Mouse (Mus musculus): Measurements from ENCODE around the gene Awat2. TPM values are rescaled to one million over a fixed set of nuclear protein-coding genes. Genes with fewer than 3 reads are reported as not detected.
"Not testable (repeated sequence)": the region's sequence is repeated elsewhere in the genome, so short reads cannot be mapped to it uniquely, and the experiment has no call there.

Gene Awat2
- polyA plus RNA-seq (2015; fragmentation: Nextera tagmentation; extraction: Ambion mirVana) = not detected in 2 replicates

GRCm38 (mm10) chrX:100442617-100443016 is at the start of gene Awat2:
TSS of gene Awat2 (minus strand) at chrX:100442717.
- H3K4me2 ChIP-seq; H3K27me3 ChIP-seq (replicated peaks); H3K9me3 ChIP-seq; H3K4me3 ChIP-seq; H3K36me3 ChIP-seq; ATAC-seq (ENCODE audit: extremely low read depth, insufficient number of reproducible peaks, low FRiP score, low TSS enrichment); H3K27ac ChIP-seq (replicated peaks); H3K9ac ChIP-seq; H3K4me1 ChIP-seq: not testable (repeated sequence)
- WGBS = 94% methylated on average over 2 of the region's 2 CpGs

GRCm38 (mm10) chrX:100480317-100480716 is 37.8 kb upstream of the Awat2 start:
- H3K4me1 ChIP-seq = no peaks in the 10 kb centered on the region
- ATAC-seq (ENCODE audit: extremely low read depth, insufficient number of reproducible peaks, low FRiP score, low TSS enrichment) = no peak
- H3K27ac ChIP-seq (replicated peaks) = no peak overlapping the region
- H3K27me3 ChIP-seq (replicated peaks) = peaks cover 14% of the 10 kb centered on the region
- H3K9ac ChIP-seq = no peak overlapping the region
- H3K36me3 ChIP-seq = no peaks in the 10 kb centered on the region
- H3K4me2 ChIP-seq = no peak overlapping the region
- H3K4me3 ChIP-seq = no peak overlapping the region
- H3K9me3 ChIP-seq = no peaks in the 10 kb centered on the region
- 30% methylated on average over 3 of the region's 3 CpGs for WGBS

- H3K27ac ChIP-seq (replicated peaks) = no peak overlapping the region
- H3K36me3 ChIP-seq = no peaks in the 10 kb centered on the region
- no peak overlapping the region for H3K4me3 ChIP-seq
- ATAC-seq (ENCODE audit: extremely low read depth, insufficient number of reproducible peaks, low FRiP score, low TSS enrichment) = no peak
- H3K27me3 ChIP-seq (replicated peaks) = peaks cover 34% of the 10 kb centered on the region
- no peak overlapping the region for H3K9ac ChIP-seq
- no peaks in the 10 kb centered on the region for H3K9me3 ChIP-seq
- H3K4me1 ChIP-seq = no peaks in the 10 kb centered on the region
- WGBS = 59% methylated on average over 4 of the region's 4 CpGs
- H3K4me2 ChIP-seq = no peak overlapping the region
Measured at GRCm38 (mm10) chrX:100475569-100476223, 33.2 kb upstream of the Awat2 start.

GRCm38 (mm10) chrX:100471491-100471890 is 29.0 kb upstream of the Awat2 start:
- no peak for ATAC-seq (ENCODE audit: extremely low read depth, insufficient number of reproducible peaks, low FRiP score, low TSS enrichment)
- Histone ChIP-seq H3K27me3 (replicated peaks) (peaks cover 60% of the 10 kb centered on the region), H3K4me3 (no peak overlapping the region), H3K4me1 (no peaks in the 10 kb centered on the region), H3K36me3 (no peaks in the 10 kb centered on the region), H3K9ac (no peak overlapping the region), H3K27ac (replicated peaks) (no peak overlapping the region), H3K4me2 (no peak overlapping the region), H3K9me3 (no peaks in the 10 kb centered on the region)
- 77% methylated on average over 3 of the region's 3 CpGs for WGBS

GRCm38 (mm10) chrX:100470126-100470525 is 27.6 kb upstream of the Awat2 start:
- H3K36me3 ChIP-seq = no peaks in the 10 kb centered on the region
- no peak for ATAC-seq (ENCODE audit: extremely low read depth, insufficient number of reproducible peaks, low FRiP score, low TSS enrichment)
- H3K9me3 ChIP-seq = no peaks in the 10 kb centered on the region
- H3K27me3 ChIP-seq (replicated peaks) = peaks cover 52% of the 10 kb centered on the region
- no peak overlapping the region for H3K9ac ChIP-seq
- H3K27ac ChIP-seq (replicated peaks) = no peak overlapping the region
- no peak overlapping the region for H3K4me3 ChIP-seq
- H3K4me1 ChIP-seq = no peaks in the 10 kb centered on the region
- 62% methylated on average over 3 of the region's 3 CpGs for WGBS
- no peak overlapping the region for H3K4me2 ChIP-seq

- H3K27me3 ChIP-seq (replicated peaks) = peaks cover 48% of the 10 kb centered on the region
- H3K9me3 ChIP-seq = no peaks in the 10 kb centered on the region
- H3K9ac ChIP-seq = no peak overlapping the region
- no peaks in the 10 kb centered on the region for H3K4me1 ChIP-seq
- H3K36me3 ChIP-seq = no peaks in the 10 kb centered on the region
- no peak overlapping the region for H3K27ac ChIP-seq (replicated peaks)
- WGBS = 52% methylated on average over 4 of the region's 4 CpGs
- ATAC-seq (ENCODE audit: extremely low read depth, insufficient number of reproducible peaks, low FRiP score, low TSS enrichment) = no peak
- no peak overlapping the region for H3K4me2 ChIP-seq
- H3K4me3 ChIP-seq = no peak overlapping the region
Measured at GRCm38 (mm10) chrX:100468047-100468446, 25.5 kb upstream of the Awat2 start.

- Histone ChIP-seq H3K4me2 (no peak overlapping the region), H3K4me3 (no peak overlapping the region), H3K4me1 (no peaks in the 10 kb centered on the region), H3K27ac (replicated peaks) (no peak overlapping the region), H3K36me3 (no peaks in the 10 kb centered on the region), H3K27me3 (replicated peaks) (no peaks in the 10 kb centered on the region; the same call in 1 of the 2 replicates), H3K9ac (no peak overlapping the region), H3K9me3 (no peaks in the 10 kb centered on the region)
- 84% methylated on average over 7 of the region's 7 CpGs for WGBS
- ATAC-seq (ENCODE audit: extremely low read depth, insufficient number of reproducible peaks, low FRiP score, low TSS enrichment) = no peak
Measured at GRCm38 (mm10) chrX:100443532-100443931, 1.0 kb upstream of the Awat2 start.

GRCm38 (mm10) chrX:100432311-100432710 is 10.2 kb downstream of the Awat2 start:
- Histone ChIP-seq H3K4me1 (no peaks in the 10 kb centered on the region), H3K9ac (no peak overlapping the region), H3K4me3 (no peak overlapping the region), H3K27me3 (replicated peaks) (peaks cover 14% of the 10 kb centered on the region), H3K9me3 (0 out of 2 replicates have a peak, but pooled peaks cover 3% of the 10 kb centered on the region), H3K4me2 (no peak overlapping the region), H3K36me3 (no peaks in the 10 kb centered on the region), H3K27ac (replicated peaks) (no peak overlapping the region)
- ATAC-seq (ENCODE audit: extremely low read depth, insufficient number of reproducible peaks, low FRiP score, low TSS enrichment) = no peak
- WGBS = 46% methylated on average over 3 of the region's 3 CpGs

GRCm38 (mm10) chrX:100428693-100429092 is 13.8 kb downstream of the Awat2 start, which contains the start of gene Otud6a:
TSS of gene Otud6a (plus strand) at chrX:100429013.
- H3K4me3 ChIP-seq = no peak within 1 kb of the TSS
- no peak within 1 kb of the TSS for H3K27ac ChIP-seq (replicated peaks)
- 0 out of 2 replicates have a peak, but pooled peaks cover 3% of the 10 kb centered on the region for H3K9me3 ChIP-seq
- H3K9ac ChIP-seq = no peak within 1 kb of the TSS
- H3K36me3 ChIP-seq = no peaks in the 10 kb centered on the region
- WGBS = 78% methylated on average over 21 of the region's 21 CpGs
- H3K4me1 ChIP-seq = no peaks in the 10 kb centered on the region
- no peak within 1 kb of the TSS for H3K4me2 ChIP-seq
- no peak for ATAC-seq (ENCODE audit: extremely low read depth, insufficient number of reproducible peaks, low FRiP score, low TSS enrichment)
- peaks cover 5% of the 10 kb centered on the region for H3K27me3 ChIP-seq (replicated peaks)

GRCm38 (mm10) chrX:100409245-100409644 is 33.3 kb downstream of the Awat2 start:
- Histone ChIP-seq H3K27ac (replicated peaks) (no peak overlapping the region), H3K9me3 (no peaks in the 10 kb centered on the region), H3K4me3 (no peak overlapping the region), H3K27me3 (replicated peaks) (peaks cover 5% of the 10 kb centered on the region), H3K4me1 (no peaks in the 10 kb centered on the region), H3K36me3 (no peaks in the 10 kb centered on the region), H3K4me2 (no peak overlapping the region), H3K9ac (no peak overlapping the region)
- WGBS = 56% methylated on average over 1 of the region's 1 CpGs
- ATAC-seq (ENCODE audit: extremely low read depth, insufficient number of reproducible peaks, low FRiP score, low TSS enrichment) = no peak

- no peak overlapping the region for H3K9ac ChIP-seq
- 71% methylated on average over 5 of the region's 5 CpGs for WGBS
- H3K4me3 ChIP-seq = no peak overlapping the region
- H3K4me1 ChIP-seq = no peaks in the 10 kb centered on the region
- H3K27ac ChIP-seq (replicated peaks) = no peak overlapping the region
- H3K36me3 ChIP-seq = no peaks in the 10 kb centered on the region
- ATAC-seq (ENCODE audit: extremely low read depth, insufficient number of reproducible peaks, low FRiP score, low TSS enrichment) = no peak
- H3K4me2 ChIP-seq = no peak overlapping the region
- H3K27me3 ChIP-seq (replicated peaks) = peaks cover 6% of the 10 kb centered on the region
- H3K9me3 ChIP-seq = no peaks in the 10 kb centered on the region
Measured at GRCm38 (mm10) chrX:100401657-100402056, 40.9 kb downstream of the Awat2 start.

- Histone ChIP-seq H3K4me2 (no peak overlapping the region), H3K9me3 (no peaks in the 10 kb centered on the region)
Measured at GRCm38 (mm10) chrX:100400900-100401299, 41.6 kb downstream of the Awat2 start.

More at GRCm38 (mm10) chrX:100400900-100401299, 41.6 kb downstream of the Awat2 start:
- H3K36me3 ChIP-seq = no peaks in the 10 kb centered on the region
- no peak for ATAC-seq (ENCODE audit: extremely low read depth, insufficient number of reproducible peaks, low FRiP score, low TSS enrichment)
- H3K4me3 ChIP-seq = no peak overlapping the region
- H3K4me1 ChIP-seq = no peaks in the 10 kb centered on the region
- H3K27ac ChIP-seq (replicated peaks) = no peak overlapping the region
- peaks cover 6% of the 10 kb centered on the region for H3K27me3 ChIP-seq (replicated peaks)
- no peak overlapping the region for H3K9ac ChIP-seq
